Mouse (Mus musculus) liver, embryonic 14.5 days (tissue): ENCODE data around the gene Sec24a. TPM values are rescaled to one million over a fixed set of nuclear protein-coding genes. Genes with fewer than 3 reads are reported as not detected.
A peak's percentile ranks its signal among the peaks of the same experiment; 100 is the strongest.

Experiments
- ATAC-seq: fragments of 200-750 bp; cut with Nextera tagmentation; 2 replicates; pipeline ENCODE4 v1.8.0; 2017; ENCODE audit warnings: moderate number of reproducible peaks, mild to moderate bottlenecking, moderate library complexity; ENCODE audit not compliant: insufficient read depth
- DNase-seq, 3 experiments: peaks; one replicate each; pipeline ENCODE4 v3.0.0-alpha.2; 2012 to 2013; ENCODE audit warnings: low read depth in 3 of 3, low spot score in 3 of 3
- H3K27ac ChIP-seq: fragments of 300-500 bp; sonication (generic); 2 replicates; pipeline ENCODE4 v1.5.1; 2014; ENCODE audit warnings: moderate library complexity, mild to moderate bottlenecking, control low read depth, inconsistent platforms
- H3K27me3 ChIP-seq: fragments of 300-500 bp; sonication (generic); 2 replicates; pipeline ENCODE4 v1.6.1; 2014; ENCODE audit warnings: mild to moderate bottlenecking, low read length, moderate library complexity; ENCODE audit not compliant: control insufficient read depth, insufficient read depth
- H3K36me3 ChIP-seq: fragments of 300-500 bp; sonication (generic); replicated peaks from 2 replicates; pipeline ENCODE4 v1.6.1; 2014; ENCODE audit warnings: low read depth; ENCODE audit not compliant: control insufficient read depth, insufficient read depth
- H3K4me1 ChIP-seq, 2 experiments: fragments of 200-500 bp in 1 of 2; fragments of 300-500 bp in 1 of 2; sonication (generic) in 1 of 2; replicated peaks; 2 replicates each; pipeline ENCODE4 v1.6.1; 2012 to 2014; ENCODE audit warnings: antibody characterized with exemption in 1 of 2, inconsistent platforms in 1 of 2, low read length in 1 of 2; ENCODE audit not compliant: control insufficient read depth in 2 of 2, insufficient read depth in 2 of 2
- H3K4me2 ChIP-seq: fragments of 300-500 bp; sonication (generic); 2 replicates; pipeline ENCODE4 v1.6.1; 2014; ENCODE audit warnings: low read depth, mild to moderate bottlenecking, control low read depth, moderate library complexity
- H3K4me3 ChIP-seq, 2 experiments: fragments of 200-500 bp in 1 of 2; fragments of 300-500 bp in 1 of 2; sonication (generic) in 1 of 2; 2 replicates each; pipeline ENCODE4 v1.5.1; 2012 to 2014; ENCODE audit warnings: low read depth in 2 of 2, low read length in 2 of 2, mild to moderate bottlenecking in 2 of 2, control low read depth in 1 of 2, inconsistent platforms in 1 of 2, moderate library complexity in 1 of 2; ENCODE audit not compliant: insufficient read depth in 1 of 2
- H3K9ac ChIP-seq: fragments of 300-500 bp; sonication (generic); replicated peaks from 2 replicates; pipeline ENCODE4 v1.6.1; 2014; ENCODE audit warnings: mild to moderate bottlenecking, control low read depth, moderate library complexity
- H3K9me3 ChIP-seq: fragments of 300-500 bp; sonication (generic); 2 replicates; pipeline ENCODE4 v1.6.1; 2016; ENCODE audit warnings: low read length, mixed read lengths; ENCODE audit not compliant: control insufficient read depth
- CTCF ChIP-seq: IDR thresholded peaks from 2 replicates; pipeline ENCODE4 v1.5.1; 2016; ENCODE audit warnings: antibody characterized with exemption, low read depth, control low read depth
- EP300 ChIP-seq: IDR thresholded peaks from 2 replicates; pipeline ENCODE4 v1.6.1; 2016; ENCODE audit warnings: antibody characterized with exemption, low read depth
- WGBS: fragments of 180-500 bp; shearing (Covaris S2); extraction: QIAGEN DNeasy Blood & Tissue Kit; methylation state at CpG from one replicate; pipeline ENCODE4 v1.1.7; 2014; ENCODE audit not compliant: insufficient replicate concordance; 5-methylcytosine and 5-hydroxymethylcytosine counted together
- polyA plus RNA-seq, 2 experiments: library from polyadenylated mRNA; depleted of rRNA in 1 of 2; stranded (reverse) in 1 of 2; unstranded in 1 of 2; fragments of >200 nt; fragmentation: Nextera tagmentation in 1 of 2; extraction: Ambion mirVana in 1 of 2; gene quantifications; 2 replicates each; pipeline versions ENCODE4 v1.2.1 to v1.2.3; 2012 to 2014

Gene Sec24a
- polyA plus RNA-seq, 2 experiments: 3.7 to 6.2 TPM

- no peaks in the 10 kb centered on the region for H3K9me3 ChIP-seq
- no peak overlapping the region for H3K9ac ChIP-seq
- ATAC-seq: 0 out of 2 replicates have a peak, but pooled peaks have one; percentile 39
- TF ChIP-seq CTCF: no peak
- TF ChIP-seq EP300: no peak
- H3K27ac ChIP-seq: no peak overlapping the region
- no peak overlapping the region for H3K4me2 ChIP-seq
- no peak for DNase-seq
- WGBS: 42% methylated on average over 6 of the region's 6 CpGs
- no peaks in the 10 kb centered on the region for H3K27me3 ChIP-seq
- H3K4me1 ChIP-seq: peaks cover 0 to 8% of the 10 kb centered on the region in 2 experiments; a peak in 2 of 4 replicates
- no peak overlapping the region for H3K4me3 ChIP-seq
- H3K36me3 ChIP-seq: no peaks in the 10 kb centered on the region
Observed at GRCm38 (mm10) chr11:51658705-51659104, 104.7 kb downstream of the Sec24a start.

GRCm38 (mm10) chr11:51658291-51658690 lies 105.1 kb downstream of the Sec24a start:
- no peaks in the 10 kb centered on the region for H3K9me3 ChIP-seq
- no peak for TF ChIP-seq EP300
- TF ChIP-seq CTCF: no peak
- ATAC-seq (no peak), DNase-seq (no peak)
- H3K4me3 ChIP-seq: no peak overlapping the region
- no peaks in the 10 kb centered on the region for H3K27me3 ChIP-seq
- no peaks in the 10 kb centered on the region for H3K36me3 ChIP-seq
- no peak overlapping the region for H3K27ac ChIP-seq
- peaks cover 0 to 8% of the 10 kb centered on the region in 2 experiments; a peak in 2 of 4 replicates for H3K4me1 ChIP-seq
- no peak overlapping the region for H3K4me2 ChIP-seq
- WGBS: 51% methylated on average over 7 of the region's 7 CpGs
- no peak overlapping the region for H3K9ac ChIP-seq

DNA sequence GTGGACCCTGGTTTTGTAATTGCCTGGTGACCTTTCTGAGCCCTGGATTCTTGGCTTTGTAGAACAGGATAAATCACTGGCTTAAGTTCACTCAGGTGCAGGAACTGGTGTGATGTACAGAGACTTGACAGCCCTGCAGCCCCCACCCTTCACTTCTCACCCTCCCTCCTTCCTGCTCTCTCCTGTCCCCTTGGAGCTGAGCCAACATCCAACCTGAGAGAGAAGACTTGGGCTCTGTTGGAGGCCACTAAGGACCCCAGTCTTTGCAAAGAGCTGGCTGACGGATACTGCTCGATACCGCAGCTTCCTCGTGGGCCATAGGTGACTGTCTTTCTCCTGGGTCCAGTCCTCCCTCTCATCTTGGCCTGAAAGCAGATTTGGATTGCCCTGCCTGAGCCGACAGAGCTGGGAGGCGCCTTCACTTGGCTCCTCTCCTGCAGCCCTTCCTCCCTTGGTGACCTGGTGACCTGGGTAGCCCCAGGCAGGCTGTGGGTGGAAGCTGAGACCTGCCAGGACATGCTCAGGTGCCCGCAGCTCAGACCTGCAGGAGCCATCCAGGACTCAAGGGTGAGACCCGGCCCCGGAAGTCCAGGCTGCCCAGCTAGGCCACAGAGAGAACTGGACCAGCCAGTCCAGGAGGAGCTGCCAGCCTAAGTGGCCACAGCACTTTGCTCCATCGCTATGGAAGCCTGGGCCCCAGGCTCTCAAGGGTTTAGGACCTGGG lies 106.5 kb downstream of the Sec24a start:
- Histone ChIP-seq H3K27ac (no peak overlapping the region), H3K4me2 (no peak overlapping the region), H3K36me3 (no peaks in the 10 kb centered on the region), H3K9me3 (no peaks in the 10 kb centered on the region), H3K4me1 (peaks cover 0 to 8% of the 10 kb centered on the region in 2 experiments; a peak in 2 of 4 replicates), H3K27me3 (0 out of 2 replicates have a peak, but pooled peaks cover under 1% of the 10 kb centered on the region), H3K4me3 (no peak overlapping the region), H3K9ac (no peak overlapping the region)
- ATAC-seq: no peak
- 73% methylated on average over 10 of the region's 10 CpGs for WGBS
- TF ChIP-seq EP300 (no peak), CTCF (no peak)
- DNase-seq: no peak

- TF ChIP-seq CTCF (no peak), EP300 (no peak)
Observed at GRCm38 (mm10) chr11:51654891-51655290, 108.5 kb downstream of the Sec24a start.

GRCm38 (mm10) chr11:51653736-51654135 lies 109.7 kb downstream of the Sec24a start:
- Histone ChIP-seq H3K4me2 (no peak overlapping the region), H3K4me3 (no peak overlapping the region), H3K36me3 (no peaks in the 10 kb centered on the region), H3K9ac (no peak overlapping the region), H3K27ac (no peak overlapping the region), H3K4me1 (peaks cover 0 to 7% of the 10 kb centered on the region in 2 experiments; a peak in 1 of 4 replicates), H3K27me3 (peaks cover 26% of the 10 kb centered on the region), H3K9me3 (no peaks in the 10 kb centered on the region)
- TF ChIP-seq CTCF (no peak), EP300 (no peak)
- WGBS: 55% methylated on average over 6 of the region's 6 CpGs
- ATAC-seq (no peak), DNase-seq (no peak)

More at GRCm38 (mm10) chr11:51654891-51655290, 108.5 kb downstream of the Sec24a start:
- no peak overlapping the region for H3K4me2 ChIP-seq
- ATAC-seq (no peak), DNase-seq (no peak)
- H3K9me3 ChIP-seq: no peaks in the 10 kb centered on the region
- no peaks in the 10 kb centered on the region for H3K36me3 ChIP-seq
- peaks cover 0 to 10% of the 10 kb centered on the region in 2 experiments; a peak in 2 of 4 replicates for H3K4me1 ChIP-seq
- WGBS: 81% methylated on average over 3 of the region's 3 CpGs
- H3K27me3 ChIP-seq: peaks cover 20% of the 10 kb centered on the region
- H3K4me3 ChIP-seq: no peak overlapping the region
- H3K9ac ChIP-seq: no peak overlapping the region
- H3K27ac ChIP-seq: no peak overlapping the region
